ENCODE assay signal across 8 mouse cellular contexts in genomic region chr14:47533365-47534175, GRCm38 (mm10). TPM values are rescaled to one million over a fixed set of nuclear protein-coding genes. Genes with fewer than 3 reads are reported as not detected.
A peak's percentile ranks its signal among the peaks of the same experiment; 100 is the strongest.
DNase-seq lines count a peak whose midpoint lies in the region; ATAC-seq and TF ChIP-seq lines count a peak whose summit lies in the region.

No protein-coding gene starts in this region.

- no peak overlapping the region for H3K4me3 ChIP-seq in cerebellum, adult 2 months (replicated peaks; ENCODE audit: insufficient read depth, low read depth, low read length)
- H3K4me3 ChIP-seq in hindbrain, embryonic 13.5 days = no peak overlapping the region

- 0 out of 2 replicates have a peak overlapping the region, but pooled peaks have one; percentile 13 for H3K9ac ChIP-seq in hindbrain, embryonic 13.5 days

- WGBS in cerebellum, adult 2 months = 19% methylated on average over 11 of the region's 11 CpGs
- 46% methylated on average over 11 of the region's 11 CpGs for WGBS in hindbrain, embryonic 13.5 days

- H3K27ac ChIP-seq in cerebellum, adult 2 months (ENCODE audit: insufficient read depth, low read length) = no peak overlapping the region
- peak overlapping the region; percentile 14; the same call in 1 of the 2 replicates for H3K27ac ChIP-seq in hindbrain, embryonic 13.5 days

- H3K36me3 ChIP-seq in hindbrain, embryonic 13.5 days = peaks cover 22% of the 10 kb centered on the region

- no peak for TF ChIP-seq POLR2A in cerebellum, adult 2 months (IDR thresholded peaks at IDR 0.05; ENCODE audit: borderline replicate concordance, insufficient read depth, low read length)

- no peaks in the 10 kb centered on the region for H3K4me1 ChIP-seq in cerebellum, adult 2 months (ENCODE audit: control insufficient read depth, insufficient read depth, low read length)
- no peaks in the 10 kb centered on the region for H3K4me1 ChIP-seq in hindbrain, embryonic 13.5 days (replicated peaks)

- DNase-seq in frontal cortex, adult 2 months (ENCODE audit: extremely low spot score in 1 of 2, low spot score in 1 of 2) = peak; percentile 50 to 77
- no peak for DNase-seq in frontal cortex, postnatal 25 days (ENCODE audit: low spot score in 2 of 2)
- peak in 1 of 2 experiments; percentile 33 for DNase-seq in cerebellum, adult 2 months
- peak; percentile 65 for DNase-seq in forelimb bud, embryonic 11.5 days (ENCODE audit: low read depth, low spot score)
- peak; percentile 56 for DNase-seq in left cerebral cortex, postnatal 36 days (ENCODE audit: low spot score in 2 of 2)
- peak; percentile 68 for DNase-seq in mesoderm, embryonic 11.5 days (ENCODE audit: low read depth, low spot score)
- peak; percentile 64 to 80 for DNase-seq in spleen, postnatal 10 days (ENCODE audit: low spot score in 2 of 2)

- H3K4me2 ChIP-seq in hindbrain, embryonic 13.5 days = no peak overlapping the region

- no peaks in the 10 kb centered on the region for H3K9me3 ChIP-seq in hindbrain, embryonic 13.5 days

- intact Hi-C loops in left cerebral cortex, postnatal 36 days (cut with DNase I) = loop anchor here (1.0 to 5.0 kb wide), 2 partner anchors 61 to 196 kb away; no protein-coding TSS in a partner anchor

- H3K27me3 ChIP-seq in cerebellum, adult 2 months (ENCODE audit: control insufficient read depth, insufficient read depth, low read length) = no peaks in the 10 kb centered on the region
- no peaks in the 10 kb centered on the region for H3K27me3 ChIP-seq in hindbrain, embryonic 13.5 days

- peak; percentile 15; the same call in 1 of the 2 replicates for TF ChIP-seq CTCF in cerebellum, adult 2 months (IDR thresholded peaks at IDR 0.05; ENCODE audit: borderline replicate concordance, insufficient read depth, low read depth, low read length)

- peak; percentile 67 for ATAC-seq in hindbrain, embryonic 13.5 days (ENCODE audit: low FRiP score)

RNA-seq across cellular contexts. Expression of gene Atg14, which starts 36.9 kb away (rescaled TPM):
- polyA plus RNA-seq in frontal cortex, adult 2 months (2012; rRNA removed) = 13.6 and 15.1 TPM in 2 replicates
- polyA plus RNA-seq in cerebellum, adult 2 months (2012; rRNA removed) = 16.0 and 16.3 TPM in 2 replicates
- polyA plus RNA-seq in hindbrain, embryonic 13.5 days (2015; fragmentation: Nextera tagmentation; extraction: Ambion mirVana) = 17.5 and 19.3 TPM in 2 replicates
- total RNA-seq in left cerebral cortex, postnatal 36 days (2021) = 10 to 100 TPM; 16.3 to 20.5 TPM

Comparison
In these comparisons a context has a peak if more than half of its experiments do, and no peak if none do; other contexts are left out.
1. DNase-seq: peak in frontal cortex, adult 2 months (2 of 2), forelimb bud, embryonic 11.5 days (single experiment), left cerebral cortex, postnatal 36 days (2 of 2), mesoderm, embryonic 11.5 days (single experiment) and spleen, postnatal 10 days (2 of 2); none in frontal cortex, postnatal 25 days (0 of 2).